Mouse (Mus musculus): ENCODE results near the gene Gfra1. TPM values are rescaled to one million over a fixed set of nuclear protein-coding genes. Genes with fewer than 3 reads are reported as not detected.

Gfra1 gene
- polyA plus RNA-seq, 1 experiment from 2014 or later: 15.0 TPM

DNA sequence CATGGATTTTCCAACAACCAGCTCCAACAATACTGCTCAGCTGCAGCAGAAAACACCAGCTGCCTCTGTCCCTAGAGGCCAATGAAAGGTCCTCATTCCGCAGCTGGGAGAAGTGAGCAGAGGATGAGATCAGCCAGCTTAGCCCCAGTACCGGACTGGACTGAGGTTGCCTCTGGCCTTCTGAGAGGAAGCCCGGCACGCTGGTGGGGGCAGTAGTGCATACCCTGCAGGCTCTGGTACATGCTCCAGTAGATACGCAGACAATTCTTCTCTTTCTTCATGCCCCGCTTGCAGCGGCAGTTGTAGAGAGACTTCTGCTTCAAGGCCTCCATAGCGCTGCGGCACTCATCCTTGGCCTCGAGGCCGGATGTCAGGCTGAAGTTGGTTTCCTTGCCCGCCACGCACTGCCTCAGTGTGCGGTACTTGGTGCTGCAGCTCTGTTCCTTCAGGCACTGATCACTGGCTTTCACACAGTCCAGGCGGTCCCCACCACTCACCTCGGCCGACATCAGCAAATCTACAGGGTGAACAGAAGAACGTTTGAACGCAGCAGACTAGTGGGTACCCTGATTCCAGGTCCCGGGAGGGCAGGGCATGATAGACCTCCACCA, 2.7 kb downstream of the Gfra1 start:
- Histone ChIP-seq H3K27me3 (ENCODE audit: control insufficient read depth, insufficient read depth, low read length) (peaks cover 12% of the 10 kb centered on the region; the same call in 1 of the 2 replicates), H3K4me2 (ENCODE audit: low read depth, low read length) (peak overlapping the region; percentile 96), H3K4me3 (ENCODE audit: low read depth, low read length) (peak overlapping the region; percentile 44), H3K9ac (replicated peaks; ENCODE audit: low read length) (peak overlapping the region; percentile 42), H3K4me1 (ENCODE audit: control insufficient read depth, insufficient read depth, low read length) (peaks cover 6% of the 10 kb centered on the region; the same call in 1 of the 2 replicates), H3K9me3 (replicated peaks; ENCODE audit: control insufficient read depth, low read length) (no peaks in the 10 kb centered on the region), H3K36me3 (replicated peaks; ENCODE audit: control insufficient read depth, insufficient read depth, low read depth, low read length) (no peaks in the 10 kb centered on the region), H3K27ac (replicated peaks; ENCODE audit: low read depth, low read length) (no peak overlapping the region)
- 2% methylated on average over 20 of the region's 20 CpGs for WGBS
- DNase-seq (ENCODE audit: low spot score) (peak; percentile 33), ATAC-seq (replicated peaks; ENCODE audit: insufficient number of reproducible peaks, low FRiP score, low TSS enrichment, low read depth) (0 out of 2 replicates have a peak, but pooled peaks have one; percentile 24)

DNA sequence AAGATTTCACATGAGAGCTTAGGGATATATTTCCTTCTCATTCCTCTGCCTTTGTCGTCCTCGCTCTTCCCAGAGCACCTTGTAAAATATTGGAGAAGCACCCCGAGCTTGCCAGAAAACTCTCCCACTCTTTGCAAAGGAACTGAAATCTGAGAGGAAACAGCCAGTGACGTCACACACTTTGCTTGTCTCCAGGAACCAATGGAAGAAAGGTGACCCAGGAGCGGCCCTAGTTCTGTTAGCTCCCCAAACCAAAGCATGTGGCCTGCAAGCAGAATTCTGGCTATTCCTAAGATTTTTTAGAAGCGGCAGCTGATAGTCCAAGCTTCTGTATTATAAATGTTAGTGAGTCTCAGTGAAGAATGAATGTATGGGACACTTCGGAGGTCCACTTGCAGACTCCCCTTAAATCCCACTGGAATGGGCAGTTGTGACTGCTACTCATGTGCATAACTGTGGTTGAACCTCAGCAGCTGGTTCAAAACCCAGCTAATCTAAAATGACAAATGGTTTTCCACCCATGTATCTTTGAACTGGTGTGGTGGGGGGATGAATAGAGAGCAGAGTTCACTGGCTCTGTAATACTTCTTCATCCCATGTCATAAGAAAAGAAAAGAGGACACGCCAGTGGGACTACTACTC, 3.4 kb downstream of the Gfra1 start:
- H3K4me3 ChIP-seq (ENCODE audit: low read depth, low read length): no peak overlapping the region
- no peaks in the 10 kb centered on the region for H3K9me3 ChIP-seq (replicated peaks; ENCODE audit: control insufficient read depth, low read length)
- H3K27me3 ChIP-seq (ENCODE audit: control insufficient read depth, insufficient read depth, low read length): peaks cover 12% of the 10 kb centered on the region; the same call in 1 of the 2 replicates
- 47% methylated on average over 8 of the region's 8 CpGs for WGBS
- H3K36me3 ChIP-seq (replicated peaks; ENCODE audit: control insufficient read depth, insufficient read depth, low read depth, low read length): no peaks in the 10 kb centered on the region
- H3K9ac ChIP-seq (replicated peaks; ENCODE audit: low read length): no peak overlapping the region
- no peak overlapping the region; the same call in 1 of the 2 replicates for H3K4me2 ChIP-seq (ENCODE audit: low read depth, low read length)
- ATAC-seq (replicated peaks; ENCODE audit: insufficient number of reproducible peaks, low FRiP score, low TSS enrichment, low read depth) (no peak), DNase-seq (ENCODE audit: low spot score) (peak; percentile 72)
- no peak overlapping the region for H3K27ac ChIP-seq (replicated peaks; ENCODE audit: low read depth, low read length)
- H3K4me1 ChIP-seq (ENCODE audit: control insufficient read depth, insufficient read depth, low read length): peaks cover 6% of the 10 kb centered on the region; the same call in 1 of the 2 replicates

DNA sequence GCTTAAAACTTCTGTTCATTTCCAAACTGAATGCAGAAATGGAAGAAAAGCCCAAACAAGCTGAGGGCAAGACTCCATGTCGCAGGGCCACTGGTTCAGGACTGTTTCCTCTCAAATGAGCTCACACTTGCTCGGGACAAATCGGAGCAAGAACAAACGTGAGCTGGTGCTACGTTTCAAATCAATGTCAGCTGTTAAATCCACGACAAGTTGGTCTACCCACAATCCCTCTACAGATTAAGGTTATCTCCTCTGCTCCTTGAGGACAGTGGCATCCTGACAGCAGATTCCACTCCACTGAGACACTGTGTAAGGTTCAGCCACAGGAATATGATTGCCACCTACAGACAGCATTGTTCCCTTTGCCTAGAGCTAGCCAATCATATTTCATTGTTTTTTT, 4.4 kb downstream of the Gfra1 start:
- H3K4me3 ChIP-seq (ENCODE audit: low read depth, low read length): no peak overlapping the region
- no peak for DNase-seq (ENCODE audit: low spot score)
- H3K9ac ChIP-seq (replicated peaks; ENCODE audit: low read length): no peak overlapping the region
- 50% methylated on average over 6 of the region's 6 CpGs for WGBS
- H3K4me1 ChIP-seq (ENCODE audit: control insufficient read depth, insufficient read depth, low read length): peaks cover 6% of the 10 kb centered on the region; the same call in 1 of the 2 replicates
- peaks cover 12% of the 10 kb centered on the region; the same call in 1 of the 2 replicates for H3K27me3 ChIP-seq (ENCODE audit: control insufficient read depth, insufficient read depth, low read length)
- H3K27ac ChIP-seq (replicated peaks; ENCODE audit: low read depth, low read length): no peak overlapping the region
- no peaks in the 10 kb centered on the region for H3K9me3 ChIP-seq (replicated peaks; ENCODE audit: control insufficient read depth, low read length)
- no peak overlapping the region for H3K4me2 ChIP-seq (ENCODE audit: low read depth, low read length)
- no peaks in the 10 kb centered on the region for H3K36me3 ChIP-seq (replicated peaks; ENCODE audit: control insufficient read depth, insufficient read depth, low read depth, low read length)
- no peak for ATAC-seq (replicated peaks; ENCODE audit: insufficient number of reproducible peaks, low FRiP score, low TSS enrichment, low read depth)

DNA sequence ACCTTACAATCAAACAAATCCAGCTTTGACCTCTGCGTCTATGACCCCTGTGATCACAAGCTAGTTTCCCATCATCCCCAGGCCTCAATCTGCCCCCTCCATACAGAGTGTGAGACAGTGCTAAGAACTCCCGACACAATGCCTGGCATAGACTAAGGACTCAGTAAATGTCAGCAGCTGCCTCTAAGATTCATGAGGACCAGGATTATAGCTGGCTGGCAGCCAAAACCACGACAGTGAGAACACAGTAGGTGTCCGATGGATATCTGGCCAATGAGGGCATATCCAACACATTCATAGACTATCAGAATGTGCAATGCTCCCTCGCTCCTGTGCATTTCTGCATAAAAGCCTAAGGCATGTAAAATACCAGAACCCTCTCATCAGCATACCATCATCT, 5.0 kb downstream of the Gfra1 start:
- Histone ChIP-seq H3K4me1 (ENCODE audit: control insufficient read depth, insufficient read depth, low read length) (peaks cover 6% of the 10 kb centered on the region; the same call in 1 of the 2 replicates), H3K9me3 (replicated peaks; ENCODE audit: control insufficient read depth, low read length) (no peaks in the 10 kb centered on the region), H3K4me3 (ENCODE audit: low read depth, low read length) (no peak overlapping the region), H3K36me3 (replicated peaks; ENCODE audit: control insufficient read depth, insufficient read depth, low read depth, low read length) (no peaks in the 10 kb centered on the region), H3K4me2 (ENCODE audit: low read depth, low read length) (no peak overlapping the region), H3K9ac (replicated peaks; ENCODE audit: low read length) (no peak overlapping the region), H3K27me3 (ENCODE audit: control insufficient read depth, insufficient read depth, low read length) (peaks cover 12% of the 10 kb centered on the region; the same call in 1 of the 2 replicates), H3K27ac (replicated peaks; ENCODE audit: low read depth, low read length) (no peak overlapping the region)
- WGBS: 71% methylated on average over 5 of the region's 5 CpGs
- no peak for DNase-seq (ENCODE audit: low spot score)
- ATAC-seq (replicated peaks; ENCODE audit: insufficient number of reproducible peaks, low FRiP score, low TSS enrichment, low read depth): no peak

- Histone ChIP-seq H3K4me3 (ENCODE audit: low read depth, low read length) (no peak overlapping the region), H3K27ac (replicated peaks; ENCODE audit: low read depth, low read length) (no peak overlapping the region), H3K4me1 (ENCODE audit: control insufficient read depth, insufficient read depth, low read length) (no peaks in the 10 kb centered on the region), H3K4me2 (ENCODE audit: low read depth, low read length) (no peak overlapping the region), H3K36me3 (replicated peaks; ENCODE audit: control insufficient read depth, insufficient read depth, low read depth, low read length) (no peaks in the 10 kb centered on the region), H3K27me3 (ENCODE audit: control insufficient read depth, insufficient read depth, low read length) (no peaks in the 10 kb centered on the region), H3K9ac (replicated peaks; ENCODE audit: low read length) (no peak overlapping the region), H3K9me3 (replicated peaks; ENCODE audit: control insufficient read depth, low read length) (no peaks in the 10 kb centered on the region)
- ATAC-seq (replicated peaks; ENCODE audit: insufficient number of reproducible peaks, low FRiP score, low TSS enrichment, low read depth) (no peak), DNase-seq (ENCODE audit: low spot score) (no peak)
- 48% methylated on average over 10 of the region's 10 CpGs for WGBS
Observed at GRCm38 (mm10) chr19:58442785-58443732, 12.7 kb downstream of the Gfra1 start.

DNA sequence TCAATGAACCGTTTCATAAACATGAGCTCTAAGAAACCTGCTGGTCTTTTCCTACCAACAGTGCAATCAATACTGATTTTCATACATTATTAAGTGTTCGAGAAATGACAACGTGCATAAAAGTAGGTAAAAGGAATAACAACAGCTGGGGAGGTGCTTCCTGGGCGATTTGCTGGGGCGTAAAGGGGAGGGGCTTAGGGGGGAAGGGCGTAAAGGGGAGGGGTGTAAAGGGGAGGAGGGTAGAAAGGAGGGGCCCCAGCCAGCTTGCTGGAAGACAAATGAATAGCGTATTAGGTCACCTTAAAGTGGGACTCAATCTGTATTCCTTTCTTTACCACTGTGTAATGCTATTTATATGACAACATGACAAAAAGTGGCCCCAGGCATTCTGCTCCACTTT, 13.9 kb downstream of the Gfra1 start:
- Histone ChIP-seq H3K36me3 (replicated peaks; ENCODE audit: control insufficient read depth, insufficient read depth, low read depth, low read length) (no peaks in the 10 kb centered on the region), H3K9me3 (replicated peaks; ENCODE audit: control insufficient read depth, low read length) (no peaks in the 10 kb centered on the region), H3K9ac (replicated peaks; ENCODE audit: low read length) (no peak overlapping the region), H3K27me3 (ENCODE audit: control insufficient read depth, insufficient read depth, low read length) (no peaks in the 10 kb centered on the region), H3K4me1 (ENCODE audit: control insufficient read depth, insufficient read depth, low read length) (no peaks in the 10 kb centered on the region), H3K4me2 (ENCODE audit: low read depth, low read length) (no peak overlapping the region), H3K4me3 (ENCODE audit: low read depth, low read length) (no peak overlapping the region), H3K27ac (replicated peaks; ENCODE audit: low read depth, low read length) (no peak overlapping the region)
- WGBS: 66% methylated on average over 7 of the region's 7 CpGs
- DNase-seq (ENCODE audit: low spot score): no peak
- no peak for ATAC-seq (replicated peaks; ENCODE audit: insufficient number of reproducible peaks, low FRiP score, low TSS enrichment, low read depth)

DNA sequence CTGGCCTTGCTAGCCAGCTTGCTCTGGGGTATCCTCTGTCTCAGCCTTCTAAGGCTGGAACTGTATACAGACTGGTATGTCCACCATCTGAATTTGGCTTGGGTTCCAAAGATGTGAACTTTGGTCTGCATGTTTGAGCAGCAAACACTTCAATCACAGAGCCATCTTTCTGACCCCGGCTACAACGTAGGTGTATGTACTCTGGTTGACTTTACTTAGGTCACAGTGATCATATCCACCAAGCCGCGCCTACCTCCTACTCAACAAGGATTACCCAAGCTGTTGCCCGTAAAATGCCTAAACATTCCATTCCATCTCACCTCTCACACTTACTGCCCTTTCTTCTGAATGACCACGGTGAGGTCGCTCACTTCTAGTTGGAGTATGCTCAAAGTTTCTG, 14.5 kb downstream of the Gfra1 start:
- Histone ChIP-seq H3K4me1 (ENCODE audit: control insufficient read depth, insufficient read depth, low read length) (no peaks in the 10 kb centered on the region), H3K4me3 (ENCODE audit: low read depth, low read length) (no peak overlapping the region), H3K9me3 (replicated peaks; ENCODE audit: control insufficient read depth, low read length) (no peaks in the 10 kb centered on the region), H3K36me3 (replicated peaks; ENCODE audit: control insufficient read depth, insufficient read depth, low read depth, low read length) (no peaks in the 10 kb centered on the region), H3K27ac (replicated peaks; ENCODE audit: low read depth, low read length) (no peak overlapping the region), H3K9ac (replicated peaks; ENCODE audit: low read length) (no peak overlapping the region), H3K27me3 (ENCODE audit: control insufficient read depth, insufficient read depth, low read length) (no peaks in the 10 kb centered on the region), H3K4me2 (ENCODE audit: low read depth, low read length) (no peak overlapping the region)
- DNase-seq (ENCODE audit: low spot score): no peak
- ATAC-seq (replicated peaks; ENCODE audit: insufficient number of reproducible peaks, low FRiP score, low TSS enrichment, low read depth): no peak
- WGBS: 95% methylated on average over 7 of the region's 7 CpGs

All from embryonic facial prominence, embryonic 11.5 days (tissue).